Mouse (Mus musculus) kidney, adult 2 months (tissue): Measurements from ENCODE around the gene Abi3bp.

Experiments
- CTCF ChIP-seq: fragments of 200-500 bp; conservative IDR thresholded peaks from 2 replicates; pipeline ENCODE4 v1.5.1; 2011; ENCODE audit warnings: low read depth, mild to moderate bottlenecking, control low read depth, low read length, moderate library complexity, mixed read lengths; ENCODE audit not compliant: insufficient read depth, insufficient read length
- POLR2A ChIP-seq: fragments of 200-500 bp; IDR thresholded peaks from one replicate; pipeline ENCODE4 v1.6.1; 2011; ENCODE audit warnings: low read depth, low read length, control low read depth

DNA sequence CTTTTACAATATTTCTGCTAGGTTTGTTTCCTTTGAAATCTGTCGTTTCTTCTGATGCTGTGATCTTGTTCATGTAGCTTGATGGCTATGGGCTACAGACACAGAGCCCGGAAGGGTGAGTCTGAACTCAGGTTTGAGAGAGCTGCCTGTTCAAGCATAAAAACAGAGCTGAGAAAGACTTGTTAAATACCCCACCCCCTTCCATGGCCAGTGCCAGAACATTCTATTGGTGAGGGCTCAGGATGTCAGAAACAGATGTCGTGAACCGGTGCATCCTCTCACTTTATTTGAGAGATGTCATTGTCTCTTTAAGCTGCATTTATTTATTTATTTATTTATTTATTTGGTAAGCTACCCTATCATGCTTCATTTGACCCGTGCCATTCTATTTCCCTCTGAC lies 2.0 kb upstream of the Abi3bp start:
- no peak for TF ChIP-seq POLR2A
- TF ChIP-seq CTCF, result no peak
